Mouse (Mus musculus) CH12.LX (cell line): Measurements from ENCODE around the gene Pnmal1. TPM values are rescaled to one million over a fixed set of nuclear protein-coding genes. Genes with fewer than 3 reads are reported as not detected.

Source experiments
- DNase-seq: peaks from one replicate; pipeline ENCODE4 v3.0.0-alpha.2; 2013; ENCODE audit errors: extremely low read depth
- H3K27ac ChIP-seq: 2 replicates; pipeline ENCODE4 v1.5.1; 2012; ENCODE audit warnings: low read depth, mild to moderate bottlenecking, control low read depth, moderate library complexity; ENCODE audit not compliant: insufficient read depth
- H3K27me3 ChIP-seq: replicated peaks from 2 replicates; pipeline ENCODE3; 2012; ENCODE audit warnings: inconsistent platforms
- H3K36me3 ChIP-seq, 2 experiments: replicated peaks in 1 of 2; 2 replicates each; pipeline versions ENCODE3 to v1.6.1; 2012; ENCODE audit warnings: inconsistent platforms in 1 of 2, low read length in 1 of 2, mild to moderate bottlenecking in 1 of 2, mixed read lengths in 1 of 2, moderate library complexity in 1 of 2; ENCODE audit not compliant: control insufficient read depth in 1 of 2, insufficient read depth in 1 of 2
- H3K4me1 ChIP-seq, 2 experiments: 2 replicates each; pipeline ENCODE4 v1.6.1; 2012; ENCODE audit warnings: inconsistent platforms in 1 of 2, moderate library complexity in 1 of 2; ENCODE audit not compliant: insufficient read depth in 2 of 2, control insufficient read depth in 1 of 2
- H3K4me2 ChIP-seq: 2 replicates; pipeline ENCODE4 v1.6.1; 2012; ENCODE audit warnings: low read depth, mild to moderate bottlenecking, control low read depth; ENCODE audit not compliant: poor library complexity, insufficient read depth, severe bottlenecking
- H3K4me3 ChIP-seq, 3 experiments: fragments of 150-350 bp in 1 of 3; sonication (generic) in 1 of 3; replicated peaks in 1 of 3; 2 replicates each; pipeline versions ENCODE3 to v1.5.1; 2011 to 2012; ENCODE audit warnings: low read depth in 2 of 3, low read length in 2 of 3, mild to moderate bottlenecking in 2 of 3, moderate library complexity in 2 of 3, control low read depth in 1 of 3, improper control_type of control experiment in 1 of 3, inconsistent platforms in 1 of 3, mixed read lengths in 1 of 3; ENCODE audit not compliant: poor library complexity in 1 of 3
- H3K79me2 ChIP-seq: replicated peaks from 2 replicates; pipeline ENCODE4 v1.6.1; 2012; ENCODE audit warnings: mild to moderate bottlenecking, moderate library complexity; ENCODE audit not compliant: control insufficient read depth, poor library complexity, insufficient read depth, severe bottlenecking; ENCODE audit errors: extremely low read depth
- H3K9ac ChIP-seq: 2 replicates; pipeline ENCODE4 v1.6.1; 2012; ENCODE audit warnings: low read depth, mild to moderate bottlenecking, control low read depth, moderate library complexity; ENCODE audit not compliant: insufficient read depth
- H3K9me3 ChIP-seq: replicated peaks from 2 replicates; pipeline ENCODE3; 2012; ENCODE audit warnings: low read length, inconsistent platforms, mixed read lengths
- CHD1 ChIP-seq: IDR thresholded peaks from 2 replicates; pipeline ENCODE4 v1.6.1; 2012; ENCODE audit warnings: low read depth, low read length, improper control_type of control experiment, inconsistent platforms
- CHD2 ChIP-seq: IDR thresholded peaks from 2 replicates; pipeline ENCODE4 v1.6.1; 2011; ENCODE audit warnings: low read length, improper control_type of control experiment
- E2F4 ChIP-seq: IDR thresholded peaks from 2 replicates; pipeline ENCODE4 v1.6.1; 2011; ENCODE audit warnings: low read depth, low read length, improper control_type of control experiment; ENCODE audit not compliant: insufficient replicate concordance
- EP300 ChIP-seq: IDR thresholded peaks from 2 replicates; pipeline ENCODE4 v1.6.1; 2011; ENCODE audit warnings: low read length, improper control_type of control experiment
- IRF4 ChIP-seq: IDR thresholded peaks from 2 replicates; pipeline ENCODE4 v1.6.1; 2014; ENCODE audit warnings: low read depth, mild to moderate bottlenecking, inconsistent platforms, low read length, improper control_type of control experiment
- JUND ChIP-seq: conservative IDR thresholded peaks from 2 replicates; pipeline ENCODE4 v1.6.1; 2011; ENCODE audit warnings: low read depth, low read length, improper control_type of control experiment
- KAT2A ChIP-seq: IDR thresholded peaks from 2 replicates; pipeline ENCODE4 v1.6.1; 2012; ENCODE audit warnings: low read length, improper control_type of control experiment, inconsistent platforms; ENCODE audit not compliant: insufficient replicate concordance
- MAFK ChIP-seq: IDR thresholded peaks from 2 replicates; pipeline ENCODE4 v1.6.1; 2011; ENCODE audit warnings: low read length, improper control_type of control experiment; ENCODE audit not compliant: insufficient replicate concordance
- MEF2A ChIP-seq: IDR thresholded peaks from 2 replicates; pipeline ENCODE4 v1.6.1; 2014; ENCODE audit warnings: low read depth, mild to moderate bottlenecking, inconsistent platforms, low read length, improper control_type of control experiment, borderline replicate concordance
- MYC ChIP-seq: IDR thresholded peaks from 2 replicates; pipeline ENCODE4 v1.6.1; 2011; ENCODE audit warnings: low read depth, mild to moderate bottlenecking, improper control_type of control experiment, low read length
- NELFE ChIP-seq: IDR thresholded peaks from 2 replicates; pipeline ENCODE4 v1.6.1; 2011; ENCODE audit warnings: low read depth, low read length, improper control_type of control experiment
- PAX5 ChIP-seq: IDR thresholded peaks from 2 replicates; pipeline ENCODE4 v1.6.1; 2012; ENCODE audit warnings: low read length, inconsistent platforms, mixed read lengths
- POLR2AphosphoS2 ChIP-seq: IDR thresholded peaks from 2 replicates; pipeline ENCODE4 v1.6.1; 2011; ENCODE audit warnings: low read depth, low read length, improper control_type of control experiment
- SMC3 ChIP-seq: IDR thresholded peaks from 2 replicates; pipeline ENCODE4 v1.6.1; 2011; ENCODE audit warnings: low read depth, low read length, improper control_type of control experiment
- TBP ChIP-seq: conservative IDR thresholded peaks from 2 replicates; pipeline ENCODE4 v1.6.1; 2011; ENCODE audit warnings: low read depth, low read length, improper control_type of control experiment
- TCF12 ChIP-seq: IDR thresholded peaks from 2 replicates; pipeline ENCODE4 v1.6.1; 2014; ENCODE audit warnings: low read depth, mild to moderate bottlenecking, inconsistent platforms, low read length, improper control_type of control experiment
- USF1 ChIP-seq: IDR thresholded peaks from 2 replicates; pipeline ENCODE4 v1.6.1; 2014; ENCODE audit warnings: low read depth, mild to moderate bottlenecking, inconsistent platforms, low read length, improper control_type of control experiment
- ZC3H11A ChIP-seq: IDR thresholded peaks from 2 replicates; pipeline ENCODE4 v1.6.1; 2012; ENCODE audit warnings: low read depth, mild to moderate bottlenecking, inconsistent platforms, low read length, improper control_type of control experiment
- ZMIZ1 ChIP-seq: IDR thresholded peaks from 2 replicates; pipeline ENCODE4 v1.6.1; 2012; ENCODE audit warnings: low read depth, mild to moderate bottlenecking, inconsistent platforms, low read length, improper control_type of control experiment
- ZNF384 ChIP-seq: IDR thresholded peaks from 2 replicates; pipeline ENCODE4 v1.6.1; 2012; ENCODE audit warnings: low read depth, low read length, improper control_type of control experiment, inconsistent platforms
- dilution Hi-C: fragments of 300-500 bp; cut with MboI; formaldehyde crosslinking; loops from 2 replicates; pipeline ENCODE4 v1.14.3; 2020; ENCODE audit warnings: low sequenced_read_pairs; ENCODE audit not compliant: extremely low pct_unique_long_range_greater_than_20kb, extremely low pct_ligation_motif_present
- in situ Hi-C: fragments of 300-500 bp; cut with MboI; formaldehyde crosslinking; loops from 3 replicates; pipeline ENCODE4 v1.14.3; 2019; ENCODE audit warnings: low sequenced_read_pairs, low pct_ligation_motif_present, low pct_unique_long_range_greater_than_20kb, mixed read lengths
- polyA plus RNA-seq: library from polyadenylated mRNA; unstranded; fragments of >175 nt; gene quantifications from 2 replicates; pipeline ENCODE4 v1.2.1, GENCODE M21; 2012; ENCODE audit warnings: low read depth; ENCODE audit not compliant: insufficient read length
- total RNA-seq, 2 experiments: library from RNA; depleted of rRNA; stranded (reverse); fragments of 300-350 nt in 1 of 2; fragments of >200 nt in 1 of 2; gene quantifications; 2 replicates each; pipeline ENCODE4 v1.2.3; 2012 to 2014

The Pnmal1 gene
- total and polyA plus RNA-seq, 3 experiments: 0.07 to 0.13 TPM; not detected in 1

DNA sequence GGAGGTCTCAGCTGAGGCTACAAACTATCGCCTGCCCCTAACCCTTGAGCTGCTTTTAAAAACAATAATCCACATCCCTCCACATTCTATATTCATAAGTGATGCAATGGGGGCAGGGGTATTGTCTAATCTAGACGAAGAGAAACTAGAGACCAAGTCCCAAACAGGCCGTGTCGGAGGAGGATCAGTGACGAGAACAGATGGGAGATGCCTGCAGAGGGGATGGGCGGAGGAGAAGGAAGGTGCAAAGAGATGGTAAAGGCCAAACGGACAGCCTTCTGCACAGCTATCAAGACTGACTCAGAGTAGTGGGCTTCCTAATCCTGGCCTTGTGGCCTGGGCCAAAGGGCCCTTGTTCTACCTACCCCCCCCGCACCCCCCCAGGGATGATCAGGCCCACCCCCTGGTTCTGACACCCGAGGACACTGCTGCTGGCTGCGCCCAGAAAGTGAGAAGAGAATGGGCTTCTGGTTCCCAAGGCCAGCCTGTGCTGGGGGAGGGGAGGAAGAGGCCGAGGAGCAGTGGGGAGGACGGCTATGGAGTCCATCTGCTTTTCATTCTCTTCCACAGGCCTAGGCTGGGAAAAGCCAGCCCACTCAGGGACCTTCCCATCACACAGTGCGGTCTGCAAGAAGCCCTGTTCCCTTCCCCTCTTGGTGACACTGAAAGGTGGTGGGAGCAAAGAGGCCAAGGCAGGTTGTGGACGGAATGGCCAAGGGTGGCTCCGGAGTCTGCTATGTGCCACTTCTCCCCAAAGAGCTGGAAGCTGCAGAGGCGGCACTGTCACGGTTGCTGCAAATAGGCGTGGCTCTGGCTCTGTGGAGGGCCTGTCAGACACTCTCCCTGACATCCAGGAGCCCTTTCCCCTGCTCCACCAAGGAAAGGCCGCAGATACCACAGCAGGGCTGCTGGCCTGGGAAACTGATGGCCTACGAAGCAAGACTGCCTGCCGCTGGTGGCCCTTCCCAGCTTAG, 38.4 kb upstream of the Pnmal1 start:
- dilution Hi-C loops (no loop called here), in situ Hi-C loops (no loop called here)
- peaks cover 7 to 34% of the 10 kb centered on the region in 2 experiments for H3K4me1 ChIP-seq
- no peak overlapping the region for H3K4me2 ChIP-seq
- H3K9ac ChIP-seq: no peak overlapping the region
- no peak for DNase-seq
- peaks cover 41% of the 10 kb centered on the region for H3K79me2 ChIP-seq
- no peak overlapping the region for H3K4me3 ChIP-seq
- no peak overlapping the region for H3K27ac ChIP-seq
- no peak for TF ChIP-seq MYC
- no peak for TF ChIP-seq ZMIZ1
- no peak for TF ChIP-seq EP300
- no peak for TF ChIP-seq USF1
- no peak for TF ChIP-seq NELFE
- H3K27me3 ChIP-seq: no peaks in the 10 kb centered on the region
- H3K9me3 ChIP-seq: no peaks in the 10 kb centered on the region
- peaks cover 43 to 64% of the 10 kb centered on the region in 2 experiments for H3K36me3 ChIP-seq

DNA sequence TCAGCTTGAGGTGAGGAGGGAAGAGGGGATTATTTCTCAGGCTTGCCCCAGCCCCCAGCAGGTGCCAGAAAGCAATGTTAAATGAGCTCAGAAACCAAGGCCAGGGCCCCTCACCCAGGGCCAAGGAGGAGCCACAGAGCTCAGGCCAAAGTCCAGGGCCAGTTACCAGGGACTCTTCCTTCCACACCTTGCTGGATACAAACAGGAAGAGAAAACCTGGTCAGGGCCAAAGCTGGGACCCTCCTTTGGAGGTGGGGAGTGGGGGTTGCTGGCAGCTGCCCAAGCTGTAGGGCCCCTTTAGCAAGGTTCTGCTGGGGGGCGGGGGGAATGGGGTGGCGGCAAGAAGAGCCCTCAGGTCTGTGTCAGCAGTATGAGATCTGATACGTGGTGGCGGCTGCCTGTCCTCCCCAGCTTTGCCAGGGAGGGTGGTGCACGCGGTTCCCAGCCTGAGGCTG, 37.6 kb upstream of the Pnmal1 start:
- peak overlapping the region; percentile 70; the same call in 1 of the 2 replicates for H3K4me2 ChIP-seq
- no peak for DNase-seq
- H3K9me3 ChIP-seq: no peaks in the 10 kb centered on the region
- no peak overlapping the region for H3K27ac ChIP-seq
- dilution Hi-C loops: no loop called here
- no peak overlapping the region for H3K9ac ChIP-seq
- peaks cover 35 to 56% of the 10 kb centered on the region in 2 experiments for H3K36me3 ChIP-seq
- no peak for TF ChIP-seq CHD1
- no peak for TF ChIP-seq NELFE
- TF ChIP-seq KAT2A: no peak
- no peak for TF ChIP-seq SMC3
- TF ChIP-seq E2F4: no peak
- TF ChIP-seq IRF4: no peak
- no peak for TF ChIP-seq MYC
- no peak for TF ChIP-seq MAFK
- TF ChIP-seq JUND: no peak
- no peak for TF ChIP-seq TBP
- TF ChIP-seq PAX5: no peak
- no peak for TF ChIP-seq ZC3H11A
- TF ChIP-seq MEF2A: no peak
- TF ChIP-seq ZNF384: no peak
- TF ChIP-seq ZMIZ1: no peak
- no peak for TF ChIP-seq POLR2AphosphoS2
- TF ChIP-seq TCF12: no peak
- TF ChIP-seq CHD2: no peak
- peaks cover 7 to 34% of the 10 kb centered on the region in 2 experiments for H3K4me1 ChIP-seq
- peaks cover 41% of the 10 kb centered on the region for H3K79me2 ChIP-seq
- no peaks in the 10 kb centered on the region for H3K27me3 ChIP-seq
- no peak overlapping the region for H3K4me3 ChIP-seq
- in situ Hi-C loops: no loop called here
